Mouse (Mus musculus): Measurements from ENCODE around the gene Gm10974. TPM values are rescaled to one million over a fixed set of nuclear protein-coding genes. Genes with fewer than 3 reads are reported as not detected.

The Gm10974 gene
- polyA plus RNA-seq, 2 experiments: not detected

GRCm38 (mm10) chr7:66339625-66340024 lies 26.1 kb upstream of the Gm10974 start:
- peaks cover 15% of the 10 kb centered on the region for H3K4me1 ChIP-seq (ENCODE audit: control insufficient read depth, insufficient read depth, low read length)
- no peak overlapping the region for H3K4me2 ChIP-seq (replicated peaks; ENCODE audit: low read depth, low read length, severe bottlenecking)
- TF ChIP-seq POLR2A (IDR thresholded peaks at IDR 0.05; ENCODE audit: borderline replicate concordance, extremely low read depth, insufficient read depth, insufficient read length): no peak
- ATAC-seq (ENCODE audit: low FRiP score, low read depth) (no peak), DNase-seq (ENCODE audit: low spot score) (no peak)
- H3K9me3 ChIP-seq (ENCODE audit: control insufficient read depth, low read length): no peaks in the 10 kb centered on the region
- no peak overlapping the region for H3K4me3 ChIP-seq (replicated peaks; ENCODE audit: low read length)
- 32% methylated on average over 5 of the region's 5 CpGs for WGBS
- H3K9ac ChIP-seq (ENCODE audit: low read depth, low read length, severe bottlenecking): no peak overlapping the region
- H3K27ac ChIP-seq (replicated peaks; ENCODE audit: low read depth, low read length): no peak overlapping the region
- H3K27me3 ChIP-seq (ENCODE audit: control insufficient read depth, insufficient read depth, low read length): no peaks in the 10 kb centered on the region
- H3K36me3 ChIP-seq (ENCODE audit: control insufficient read depth, insufficient read depth, low read length): no peaks in the 10 kb centered on the region

DNA sequence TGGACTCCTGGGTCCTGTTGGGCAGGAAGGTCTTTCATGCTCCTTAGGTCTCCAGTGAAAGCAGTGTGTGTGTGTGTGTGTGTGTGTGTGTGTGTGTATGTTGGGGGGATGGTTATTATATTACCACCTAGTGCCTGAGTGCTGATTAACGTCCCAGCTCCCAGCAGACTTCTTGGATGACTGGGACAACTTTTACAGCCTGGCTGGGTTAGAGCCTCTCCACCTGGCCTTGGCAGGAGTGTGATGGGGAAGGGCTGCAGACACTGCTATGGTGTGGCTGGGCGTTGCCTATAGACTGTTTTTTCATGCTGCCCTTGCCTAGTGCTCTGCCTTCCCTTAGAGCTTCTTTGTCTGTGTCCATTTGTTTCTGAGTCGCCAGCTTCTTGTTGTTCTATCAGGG lies 25.7 kb upstream of the Gm10974 start:
- H3K4me1 ChIP-seq (ENCODE audit: control insufficient read depth, insufficient read depth, low read length): peaks cover 15% of the 10 kb centered on the region
- no peak overlapping the region for H3K27ac ChIP-seq (replicated peaks; ENCODE audit: low read depth, low read length)
- H3K4me3 ChIP-seq (replicated peaks; ENCODE audit: low read length): no peak overlapping the region
- no peaks in the 10 kb centered on the region for H3K9me3 ChIP-seq (ENCODE audit: control insufficient read depth, low read length)
- WGBS: 61% methylated on average over 3 of the region's 3 CpGs
- no peak for DNase-seq (ENCODE audit: low spot score)
- ATAC-seq (ENCODE audit: low FRiP score, low read depth): peak; percentile 26; the same call in 1 of the 2 replicates
- H3K9ac ChIP-seq (ENCODE audit: low read depth, low read length, severe bottlenecking): no peak overlapping the region
- H3K4me2 ChIP-seq (replicated peaks; ENCODE audit: low read depth, low read length, severe bottlenecking): no peak overlapping the region
- H3K36me3 ChIP-seq (ENCODE audit: control insufficient read depth, insufficient read depth, low read length): no peaks in the 10 kb centered on the region
- no peak for TF ChIP-seq POLR2A (IDR thresholded peaks at IDR 0.05; ENCODE audit: borderline replicate concordance, extremely low read depth, insufficient read depth, insufficient read length)
- H3K27me3 ChIP-seq (ENCODE audit: control insufficient read depth, insufficient read depth, low read length): no peaks in the 10 kb centered on the region

DNA sequence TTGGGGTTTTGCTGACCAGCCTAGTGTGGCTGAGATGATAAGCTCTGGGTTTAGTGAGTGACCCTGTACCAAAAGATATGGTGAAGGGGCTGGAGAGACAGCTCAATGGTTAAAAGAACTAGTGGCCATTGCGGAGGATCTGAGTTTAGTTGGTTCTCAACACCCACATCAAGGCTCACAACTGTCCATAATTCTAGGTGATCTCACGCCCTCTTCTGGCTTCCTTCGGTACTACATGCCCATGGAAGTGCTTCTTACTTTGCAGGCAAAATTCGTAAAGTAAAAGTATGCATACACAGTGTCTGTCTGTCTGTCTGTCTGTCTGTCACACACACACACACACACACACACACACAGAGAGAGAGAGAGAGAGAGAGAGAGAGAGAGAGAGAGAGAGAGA lies 23.4 kb upstream of the Gm10974 start:
- H3K9me3 ChIP-seq (ENCODE audit: control insufficient read depth, low read length): no peaks in the 10 kb centered on the region
- H3K4me3 ChIP-seq (replicated peaks; ENCODE audit: low read length): no peak overlapping the region
- H3K4me2 ChIP-seq (replicated peaks; ENCODE audit: low read depth, low read length, severe bottlenecking): no peak overlapping the region
- DNase-seq (ENCODE audit: low spot score) (peak; percentile 56), ATAC-seq (ENCODE audit: low FRiP score, low read depth) (no peak)
- no peaks in the 10 kb centered on the region for H3K27me3 ChIP-seq (ENCODE audit: control insufficient read depth, insufficient read depth, low read length)
- peaks cover 15% of the 10 kb centered on the region for H3K4me1 ChIP-seq (ENCODE audit: control insufficient read depth, insufficient read depth, low read length)
- no peak for TF ChIP-seq POLR2A (IDR thresholded peaks at IDR 0.05; ENCODE audit: borderline replicate concordance, extremely low read depth, insufficient read depth, insufficient read length)
- H3K27ac ChIP-seq (replicated peaks; ENCODE audit: low read depth, low read length): no peak overlapping the region
- H3K9ac ChIP-seq (ENCODE audit: low read depth, low read length, severe bottlenecking): no peak overlapping the region
- 48% methylated on average over 4 of the region's 4 CpGs for WGBS
- no peaks in the 10 kb centered on the region for H3K36me3 ChIP-seq (ENCODE audit: control insufficient read depth, insufficient read depth, low read length)

GRCm38 (mm10) chr7:66342831-66343230 lies 22.9 kb upstream of the Gm10974 start:
- Histone ChIP-seq H3K9ac (ENCODE audit: low read depth, low read length, severe bottlenecking) (no peak overlapping the region), H3K27me3 (ENCODE audit: control insufficient read depth, insufficient read depth, low read length) (no peaks in the 10 kb centered on the region), H3K36me3 (ENCODE audit: control insufficient read depth, insufficient read depth, low read length) (no peaks in the 10 kb centered on the region), H3K9me3 (ENCODE audit: control insufficient read depth, low read length) (no peaks in the 10 kb centered on the region), H3K27ac (replicated peaks; ENCODE audit: low read depth, low read length) (no peak overlapping the region), H3K4me1 (ENCODE audit: control insufficient read depth, insufficient read depth, low read length) (peaks cover 15% of the 10 kb centered on the region), H3K4me3 (replicated peaks; ENCODE audit: low read length) (no peak overlapping the region), H3K4me2 (replicated peaks; ENCODE audit: low read depth, low read length, severe bottlenecking) (no peak overlapping the region)
- DNase-seq (ENCODE audit: low spot score) (no peak), ATAC-seq (ENCODE audit: low FRiP score, low read depth) (no peak)
- WGBS: 82% methylated on average over 6 of the region's 6 CpGs
- TF ChIP-seq POLR2A (IDR thresholded peaks at IDR 0.05; ENCODE audit: borderline replicate concordance, extremely low read depth, insufficient read depth, insufficient read length): no peak

- no peak for ATAC-seq (ENCODE audit: low FRiP score, low read depth)
- peaks cover 15% of the 10 kb centered on the region for H3K4me1 ChIP-seq (ENCODE audit: control insufficient read depth, insufficient read depth, low read length)
- no peaks in the 10 kb centered on the region for H3K36me3 ChIP-seq (ENCODE audit: control insufficient read depth, insufficient read depth, low read length)
- no peak overlapping the region for H3K9ac ChIP-seq (ENCODE audit: low read depth, low read length, severe bottlenecking)
- DNase-seq (ENCODE audit: low spot score): no peak
- no peak overlapping the region for H3K27ac ChIP-seq (replicated peaks; ENCODE audit: low read depth, low read length)
- H3K9me3 ChIP-seq (ENCODE audit: control insufficient read depth, low read length): no peaks in the 10 kb centered on the region
- no peaks in the 10 kb centered on the region for H3K27me3 ChIP-seq (ENCODE audit: control insufficient read depth, insufficient read depth, low read length)
- no peak overlapping the region for H3K4me2 ChIP-seq (replicated peaks; ENCODE audit: low read depth, low read length, severe bottlenecking)
- no peak for TF ChIP-seq POLR2A (IDR thresholded peaks at IDR 0.05; ENCODE audit: borderline replicate concordance, extremely low read depth, insufficient read depth, insufficient read length)
- WGBS: 55% methylated on average over 5 of the region's 5 CpGs
- H3K4me3 ChIP-seq (replicated peaks; ENCODE audit: low read length): no peak overlapping the region
These were observed 22.4 kb upstream of the Gm10974 start for GRCm38 (mm10) chr7:66343307-66343706.

Measured in limb, embryonic 14.5 days (tissue).